Mouse (Mus musculus) lung, postnatal 0 days (tissue): Measurements from ENCODE around the gene Ifnl3. TPM values are rescaled to one million over a fixed set of nuclear protein-coding genes. Genes with fewer than 3 reads are reported as not detected.

Experiments
- ATAC-seq: fragments of 200-750 bp; cut with Nextera tagmentation; 2 replicates; pipeline ENCODE4 v1.8.0; 2017; ENCODE audit warnings: moderate library complexity
- DNase-seq: peaks from one replicate; pipeline ENCODE4 v3.0.0-alpha.2; 2016; ENCODE audit warnings: low spot score
- H3K27ac ChIP-seq: fragments of 300-500 bp; sonication (generic); 2 replicates; pipeline ENCODE4 v1.5.1; 2014; ENCODE audit warnings: antibody characterized with exemption, mild to moderate bottlenecking, low read length, mixed read lengths
- H3K27me3 ChIP-seq: fragments of 300-500 bp; sonication (generic); replicated peaks from 2 replicates; pipeline ENCODE4 v1.6.1; 2014; ENCODE audit warnings: low read length, mixed read lengths; ENCODE audit not compliant: insufficient read depth
- H3K36me3 ChIP-seq: fragments of 300-500 bp; sonication (generic); 2 replicates; pipeline ENCODE4 v1.6.1; 2014; ENCODE audit warnings: low read length, mixed read lengths; ENCODE audit not compliant: insufficient read depth
- H3K4me1 ChIP-seq: fragments of 300-500 bp; sonication (generic); 2 replicates; pipeline ENCODE4 v1.6.1; 2014; ENCODE audit warnings: antibody characterized with exemption, low read depth, low read length, mixed read lengths; ENCODE audit not compliant: insufficient read depth
- H3K4me2 ChIP-seq: fragments of 300-500 bp; sonication (generic); replicated peaks from 2 replicates; pipeline ENCODE4 v1.6.1; 2014; ENCODE audit warnings: low read depth, mild to moderate bottlenecking, low read length, moderate library complexity, mixed read lengths
- H3K4me3 ChIP-seq: fragments of 300-500 bp; sonication (generic); 2 replicates; pipeline ENCODE4 v1.5.1; 2014; ENCODE audit warnings: low read depth, low read length
- H3K9ac ChIP-seq: fragments of 300-500 bp; sonication (generic); replicated peaks from 2 replicates; pipeline ENCODE4 v1.6.1; 2014; ENCODE audit warnings: low read depth, mild to moderate bottlenecking
- H3K9me3 ChIP-seq: fragments of 300-500 bp; sonication (generic); 2 replicates; pipeline ENCODE4 v1.6.1; 2016; ENCODE audit warnings: low read length, mixed read lengths
- CTCF ChIP-seq: IDR thresholded peaks from 2 replicates; pipeline ENCODE4 v1.5.1; 2016; ENCODE audit warnings: antibody characterized with exemption, mild to moderate bottlenecking
- EP300 ChIP-seq: IDR thresholded peaks from 2 replicates; pipeline ENCODE4 v1.6.1; 2016; ENCODE audit warnings: antibody characterized with exemption, mild to moderate bottlenecking, control low read depth
- WGBS: fragments of 180-500 bp; shearing (Covaris S2); extraction: QIAGEN DNeasy Blood & Tissue Kit; methylation state at CpG from one replicate; pipeline ENCODE4 v1.1.7; 2014; 5-methylcytosine and 5-hydroxymethylcytosine counted together
- polyA plus RNA-seq: library from polyadenylated mRNA; unstranded; fragments of >200 nt; fragmentation: Nextera tagmentation; extraction: Ambion mirVana; gene quantifications from 2 replicates; pipeline ENCODE4 v1.2.1, GENCODE M21; 2015

Gene Ifnl3
- polyA plus RNA-seq, 1 experiment from 2014 or later = not detected

- Histone ChIP-seq H3K4me2 (no peak overlapping the region), H3K9me3 (no peaks in the 10 kb centered on the region), H3K36me3 (peaks cover 6% of the 10 kb centered on the region), H3K27ac (no peak overlapping the region), H3K9ac (no peak overlapping the region), H3K4me3 (no peak overlapping the region), H3K4me1 (0 out of 2 replicates have a peak, but pooled peaks cover 2% of the 10 kb centered on the region), H3K27me3 (no peaks in the 10 kb centered on the region)
- no peak for DNase-seq
- 11% methylated on average over 5 of the region's 5 CpGs for WGBS
- TF ChIP-seq CTCF = no peak
- no peak for TF ChIP-seq EP300
- no peak for ATAC-seq
These were observed 33.4 kb downstream of the Ifnl3 start for GRCm38 (mm10) chr7:28555939-28556535.

GRCm38 (mm10) chr7:28557069-28557468 lies 34.4 kb downstream of the Ifnl3 start:
- H3K9ac ChIP-seq = no peak overlapping the region
- H3K4me3 ChIP-seq = no peak overlapping the region
- no peak for ATAC-seq
- 52% methylated on average over 5 of the region's 5 CpGs for WGBS
- no peak overlapping the region for H3K27ac ChIP-seq
- H3K4me1 ChIP-seq = 0 out of 2 replicates have a peak, but pooled peaks cover 2% of the 10 kb centered on the region
- TF ChIP-seq CTCF (no peak), EP300 (no peak)
- no peaks in the 10 kb centered on the region for H3K27me3 ChIP-seq
- H3K9me3 ChIP-seq = no peaks in the 10 kb centered on the region
- peaks cover 8% of the 10 kb centered on the region for H3K36me3 ChIP-seq
- no peak overlapping the region for H3K4me2 ChIP-seq
- DNase-seq = no peak

GRCm38 (mm10) chr7:28557708-28558107 lies 35.1 kb downstream of the Ifnl3 start:
- no peak overlapping the region for H3K9ac ChIP-seq
- 0 out of 2 replicates have a peak, but pooled peaks cover 2% of the 10 kb centered on the region for H3K4me1 ChIP-seq
- H3K9me3 ChIP-seq = no peaks in the 10 kb centered on the region
- no peaks in the 10 kb centered on the region for H3K27me3 ChIP-seq
- ATAC-seq (no peak), DNase-seq (no peak)
- TF ChIP-seq CTCF = no peak
- no peak for TF ChIP-seq EP300
- peaks cover 13% of the 10 kb centered on the region for H3K36me3 ChIP-seq
- H3K27ac ChIP-seq = no peak overlapping the region
- no peak overlapping the region for H3K4me2 ChIP-seq
- H3K4me3 ChIP-seq = no peak overlapping the region
- WGBS = 63% methylated on average over 6 of the region's 6 CpGs

- Histone ChIP-seq H3K27me3 (no peaks in the 10 kb centered on the region), H3K9me3 (no peaks in the 10 kb centered on the region), H3K36me3 (peaks cover 18% of the 10 kb centered on the region), H3K4me3 (no peak overlapping the region), H3K27ac (no peak overlapping the region), H3K4me1 (0 out of 2 replicates have a peak, but pooled peaks cover 2% of the 10 kb centered on the region), H3K4me2 (no peak overlapping the region), H3K9ac (no peak overlapping the region)
- 33% methylated on average over 4 of the region's 4 CpGs for WGBS
- peak; percentile 86 for ATAC-seq
- peak; percentile 86 for DNase-seq
- TF ChIP-seq EP300 (peak; percentile 31; the same call in 1 of the 2 replicates), CTCF (no peak)
These were observed 35.9 kb downstream of the Ifnl3 start for GRCm38 (mm10) chr7:28558486-28558885.

GRCm38 (mm10) chr7:28560856-28561255 lies 38.2 kb downstream of the Ifnl3 start:
- no peak overlapping the region for H3K4me3 ChIP-seq
- H3K4me2 ChIP-seq = no peak overlapping the region
- no peaks in the 10 kb centered on the region for H3K9me3 ChIP-seq
- 93% methylated on average over 10 of the region's 10 CpGs for WGBS
- no peaks in the 10 kb centered on the region for H3K27me3 ChIP-seq
- H3K27ac ChIP-seq = no peak overlapping the region
- DNase-seq (no peak), ATAC-seq (no peak)
- 0 out of 2 replicates have a peak, but pooled peaks cover 2% of the 10 kb centered on the region for H3K4me1 ChIP-seq
- TF ChIP-seq EP300 = no peak
- no peak for TF ChIP-seq CTCF
- no peak overlapping the region for H3K9ac ChIP-seq
- peaks cover 39% of the 10 kb centered on the region for H3K36me3 ChIP-seq

- no peak for TF ChIP-seq EP300
- no peak for TF ChIP-seq CTCF
- DNase-seq (no peak), ATAC-seq (no peak)
- H3K27me3 ChIP-seq = no peaks in the 10 kb centered on the region
- 0 out of 2 replicates have a peak, but pooled peaks cover under 1% of the 10 kb centered on the region for H3K4me1 ChIP-seq
- peaks cover 47% of the 10 kb centered on the region for H3K36me3 ChIP-seq
- H3K9me3 ChIP-seq = no peaks in the 10 kb centered on the region
- 93% methylated on average over 11 of the region's 11 CpGs for WGBS
- no peak overlapping the region for H3K4me3 ChIP-seq
- no peak overlapping the region for H3K27ac ChIP-seq
- no peak overlapping the region for H3K4me2 ChIP-seq
- H3K9ac ChIP-seq = no peak overlapping the region
These were observed 39.3 kb downstream of the Ifnl3 start for GRCm38 (mm10) chr7:28561967-28562366.
